Mouse (Mus musculus) spleen, adult 2 months (tissue): ENCODE results near the gene Vps54.

Experiments
- CTCF ChIP-seq: fragments of 200-500 bp; IDR thresholded peaks from 2 replicates; pipeline ENCODE4 v1.5.1; 2011; ENCODE audit warnings: mild to moderate bottlenecking, inconsistent platforms; ENCODE audit not compliant: insufficient read depth, insufficient read length, insufficient replicate concordance; ENCODE audit errors: extremely low read depth
- POLR2A ChIP-seq: fragments of 200-500 bp; IDR thresholded peaks from 2 replicates; pipeline ENCODE4 v1.6.1; 2011; ENCODE audit warnings: low read depth, low read length, inconsistent platforms

GRCm38 (mm10) chr11:21237474-21238278, 1.4 kb upstream of the Vps54 start:
- TF ChIP-seq CTCF, result no peak
- no peak for TF ChIP-seq POLR2A
